Comparison of ENCODE assay signal across 8 mouse cellular contexts in the genomic region with DNA sequence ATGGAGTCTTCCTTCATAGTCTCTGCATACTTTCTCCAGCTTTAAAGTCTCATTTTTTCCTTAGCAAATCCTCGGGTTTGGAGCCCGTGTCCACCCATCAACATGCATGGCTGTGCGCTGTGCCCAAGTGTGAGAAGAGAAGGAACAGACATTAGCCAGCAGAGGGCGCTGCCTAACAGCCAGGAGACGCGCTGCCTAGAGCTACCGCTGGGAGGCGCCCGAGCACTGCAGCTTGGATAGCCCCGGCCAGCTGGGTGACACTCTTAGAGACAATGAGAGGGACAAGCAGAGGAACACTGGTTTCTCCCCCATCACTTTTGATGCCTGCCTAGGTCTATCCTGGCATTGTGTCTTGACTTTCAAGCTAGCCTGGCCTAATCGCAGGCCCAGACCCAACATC. TPM values are rescaled to one million over a fixed set of nuclear protein-coding genes. Genes with fewer than 3 reads are reported as not detected.
DNase-seq lines count a peak whose midpoint lies in the region; ATAC-seq lines count a peak whose summit lies in the region.

No protein-coding gene starts in this region.

- ATAC-seq in intestine, embryonic 16.5 days = peak; percentile 84

- H3K27ac ChIP-seq in intestine, embryonic 16.5 days (ENCODE audit: low read length) = no peak overlapping the region
- peak overlapping the region; percentile 74 for H3K27ac ChIP-seq in midbrain, embryonic 10.5 days (replicated peaks)

- no peaks in the 10 kb centered on the region for H3K27me3 ChIP-seq in intestine, embryonic 16.5 days (replicated peaks; ENCODE audit: control insufficient read depth, insufficient read depth, low read length)
- H3K27me3 ChIP-seq in midbrain, embryonic 10.5 days (ENCODE audit: low read depth, poor library complexity, severe bottlenecking) = no peaks in the 10 kb centered on the region; the same call in 1 of the 2 replicates

- no peak overlapping the region for H3K9ac ChIP-seq in intestine, embryonic 16.5 days (ENCODE audit: low read depth, low read length)

- H3K36me3 ChIP-seq in intestine, embryonic 16.5 days (ENCODE audit: control insufficient read depth, insufficient read depth, low read length) = no peaks in the 10 kb centered on the region
- H3K36me3 ChIP-seq in midbrain, embryonic 10.5 days = no peaks in the 10 kb centered on the region

- H3K4me3 ChIP-seq in intestine, embryonic 16.5 days (ENCODE audit: low read length) = no peak overlapping the region
- no peak overlapping the region for H3K4me3 ChIP-seq in midbrain, embryonic 10.5 days

- WGBS in intestine, embryonic 16.5 days = 7% methylated on average over 11 of the region's 11 CpGs
- 10% methylated on average over 11 of the region's 11 CpGs for WGBS in midbrain, embryonic 10.5 days

- no peak overlapping the region for H3K4me2 ChIP-seq in intestine, embryonic 16.5 days (ENCODE audit: low read depth, low read length)

- H3K4me1 ChIP-seq in intestine, embryonic 16.5 days (ENCODE audit: control insufficient read depth, insufficient read depth, low read length) = no peaks in the 10 kb centered on the region
- H3K4me1 ChIP-seq in midbrain, embryonic 10.5 days = peaks cover 4% of the 10 kb centered on the region; the same call in 1 of the 2 replicates

- peak; percentile 89 to 98 for DNase-seq in adrenal gland, adult (ENCODE audit: inconsistent age in 2 of 2, low spot score in 1 of 2)
- peak; percentile 89 for DNase-seq in embryo, embryonic 11 days
- peak; percentile 78 to 87 for DNase-seq in gastrocnemius, postnatal 4 days (ENCODE audit: low spot score in 2 of 2)
- peak; percentile 89 to 91 for DNase-seq in left cerebral cortex, postnatal 25 days (ENCODE audit: low spot score in 2 of 2)
- peak; percentile 92 for DNase-seq in midbrain, embryonic 10.5 days (ENCODE audit: low spot score)
- peak; percentile 68 to 76 for DNase-seq in right cerebral cortex, postnatal 36 days (ENCODE audit: low spot score in 2 of 2)
- DNase-seq in urinary bladder, postnatal 4 days (ENCODE audit: low spot score in 2 of 2) = peak; percentile 84 to 88

- intact Hi-C loops in left cerebral cortex, postnatal 25 days (cut with DNase I) = loop anchor here (1.0 to 10.0 kb wide), 2 partner anchors 226 to 656 kb away; no protein-coding TSS in a partner anchor

- H3K9me3 ChIP-seq in intestine, embryonic 16.5 days (ENCODE audit: control insufficient read depth, low read length) = no peaks in the 10 kb centered on the region
- no peaks in the 10 kb centered on the region for H3K9me3 ChIP-seq in midbrain, embryonic 10.5 days (replicated peaks)

RNA-seq across cellular contexts. Expression of a gene that starts 46.0 kb away (rescaled TPM):
- total RNA-seq in gastrocnemius, postnatal 4 days (2021) = 10 to 100 TPM; 49.1 to 55.5 TPM
- polyA plus RNA-seq in intestine, embryonic 16.5 days (2015; fragmentation: Nextera tagmentation; extraction: Ambion mirVana) = 123 and 130 TPM in 2 replicates
- 10 to 100 TPM; 12.7 to 12.9 TPM for total RNA-seq in left cerebral cortex, postnatal 25 days (2021)
- 216 and 218 TPM in 2 replicates for polyA plus RNA-seq in midbrain, embryonic 10.5 days (2016; fragmentation: Nextera tagmentation; extraction: Ambion mirVana)
